Mouse (Mus musculus): ENCODE data around the gene Otoa. TPM values are rescaled to one million over a fixed set of nuclear protein-coding genes. Genes with fewer than 3 reads are reported as not detected.
A peak's percentile ranks its signal among the peaks of the same experiment; 100 is the strongest.

The Otoa gene
- polyA plus RNA-seq, 1 experiment from 2014 or later = 0.04 TPM

- DNase-seq (ENCODE audit: low spot score) = no peak
- ATAC-seq (ENCODE audit: insufficient number of reproducible peaks, low FRiP score, low TSS enrichment, low read depth) = no peak
- H3K27ac ChIP-seq (replicated peaks; ENCODE audit: low read depth, low read length) = no peak within 1 kb of the TSS
- H3K4me1 ChIP-seq (ENCODE audit: control insufficient read depth, insufficient read depth, low read length) = no peaks in the 10 kb centered on the region
- no peak within 1 kb of the TSS for H3K9ac ChIP-seq (ENCODE audit: low read length)
- H3K4me3 ChIP-seq (ENCODE audit: low read depth, low read length) = no peak within 1 kb of the TSS
- peaks cover 6% of the 10 kb centered on the region; the same call in 1 of the 2 replicates for H3K36me3 ChIP-seq (ENCODE audit: control insufficient read depth, insufficient read depth, low read length)
- H3K9me3 ChIP-seq (ENCODE audit: control insufficient read depth, low read length) = no peaks in the 10 kb centered on the region
- 80% methylated on average over 11 of the region's 11 CpGs for WGBS
- no peaks in the 10 kb centered on the region for H3K27me3 ChIP-seq (ENCODE audit: control insufficient read depth, insufficient read depth, low read length)
- H3K4me2 ChIP-seq (ENCODE audit: low read depth, severe bottlenecking) = no peak within 1 kb of the TSS
These were observed 7.2 kb upstream of the Otoa start, which contains the start of gene Igsf6 for GRCm38 (mm10) chr7:121074281-121074680. TSS of gene Igsf6 (minus strand) at chr7:121074572.

GRCm38 (mm10) chr7:121074801-121075400 lies 6.5 kb upstream of the Otoa start:
- Histone ChIP-seq H3K4me1 (ENCODE audit: control insufficient read depth, insufficient read depth, low read length) (no peaks in the 10 kb centered on the region), H3K27me3 (ENCODE audit: control insufficient read depth, insufficient read depth, low read length) (no peaks in the 10 kb centered on the region), H3K9me3 (ENCODE audit: control insufficient read depth, low read length) (no peaks in the 10 kb centered on the region), H3K4me3 (ENCODE audit: low read depth, low read length) (no peak overlapping the region), H3K27ac (replicated peaks; ENCODE audit: low read depth, low read length) (no peak overlapping the region), H3K4me2 (ENCODE audit: low read depth, severe bottlenecking) (no peak overlapping the region), H3K9ac (ENCODE audit: low read length) (no peak overlapping the region), H3K36me3 (ENCODE audit: control insufficient read depth, insufficient read depth, low read length) (peaks cover 4% of the 10 kb centered on the region; the same call in 1 of the 2 replicates)
- 83% methylated on average over 6 of the region's 6 CpGs for WGBS
- no peak for DNase-seq (ENCODE audit: low spot score)
- no peak for ATAC-seq (ENCODE audit: insufficient number of reproducible peaks, low FRiP score, low TSS enrichment, low read depth)

DNA sequence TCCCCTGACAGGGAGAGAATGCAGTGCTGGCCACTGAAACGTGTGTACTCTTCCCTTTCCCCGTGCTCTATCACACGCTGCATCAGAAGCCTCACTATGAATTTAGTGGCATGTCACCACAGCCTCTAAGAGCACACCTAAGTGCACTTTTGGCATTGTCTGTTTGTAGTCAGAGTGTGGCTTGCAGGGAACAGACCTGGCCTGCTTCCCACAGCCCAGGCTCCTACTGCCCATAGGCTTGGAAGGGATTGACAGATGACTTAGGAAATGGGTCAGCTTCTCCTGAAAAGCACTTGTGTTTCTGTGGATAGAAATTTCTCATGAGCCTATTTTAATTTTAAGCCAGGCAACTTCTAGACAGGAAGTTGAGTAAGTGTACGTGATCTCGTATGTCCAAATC lies 6.0 kb upstream of the Otoa start:
- no peak overlapping the region for H3K4me2 ChIP-seq (ENCODE audit: low read depth, severe bottlenecking)
- ATAC-seq (ENCODE audit: insufficient number of reproducible peaks, low FRiP score, low TSS enrichment, low read depth) = no peak
- H3K4me3 ChIP-seq (ENCODE audit: low read depth, low read length) = no peak overlapping the region
- DNase-seq (ENCODE audit: low spot score) = no peak
- no peaks in the 10 kb centered on the region for H3K27me3 ChIP-seq (ENCODE audit: control insufficient read depth, insufficient read depth, low read length)
- H3K27ac ChIP-seq (replicated peaks; ENCODE audit: low read depth, low read length) = no peak overlapping the region
- H3K9me3 ChIP-seq (ENCODE audit: control insufficient read depth, low read length) = no peaks in the 10 kb centered on the region
- H3K36me3 ChIP-seq (ENCODE audit: control insufficient read depth, insufficient read depth, low read length) = peaks cover 4% of the 10 kb centered on the region; the same call in 1 of the 2 replicates
- no peak overlapping the region for H3K9ac ChIP-seq (ENCODE audit: low read length)
- 92% methylated on average over 5 of the region's 5 CpGs for WGBS
- no peaks in the 10 kb centered on the region for H3K4me1 ChIP-seq (ENCODE audit: control insufficient read depth, insufficient read depth, low read length)

- 0 out of 2 replicates have a peak, but pooled peaks cover under 1% of the 10 kb centered on the region for H3K4me1 ChIP-seq (ENCODE audit: control insufficient read depth, insufficient read depth, low read length)
- ATAC-seq (ENCODE audit: insufficient number of reproducible peaks, low FRiP score, low TSS enrichment, low read depth) (no peak), DNase-seq (ENCODE audit: low spot score) (no peak)
- H3K27ac ChIP-seq (replicated peaks; ENCODE audit: low read depth, low read length) = no peak overlapping the region
- WGBS = 88% methylated on average over 6 of the region's 6 CpGs
- H3K36me3 ChIP-seq (ENCODE audit: control insufficient read depth, insufficient read depth, low read length) = peaks cover 4% of the 10 kb centered on the region; the same call in 1 of the 2 replicates
- no peaks in the 10 kb centered on the region for H3K27me3 ChIP-seq (ENCODE audit: control insufficient read depth, insufficient read depth, low read length)
- H3K4me3 ChIP-seq (ENCODE audit: low read depth, low read length) = no peak overlapping the region
- H3K9me3 ChIP-seq (ENCODE audit: control insufficient read depth, low read length) = no peaks in the 10 kb centered on the region
- H3K9ac ChIP-seq (ENCODE audit: low read length) = no peak overlapping the region
- no peak overlapping the region for H3K4me2 ChIP-seq (ENCODE audit: low read depth, severe bottlenecking)
These were observed 4.1 kb upstream of the Otoa start for GRCm38 (mm10) chr7:121077311-121077710.

DNA sequence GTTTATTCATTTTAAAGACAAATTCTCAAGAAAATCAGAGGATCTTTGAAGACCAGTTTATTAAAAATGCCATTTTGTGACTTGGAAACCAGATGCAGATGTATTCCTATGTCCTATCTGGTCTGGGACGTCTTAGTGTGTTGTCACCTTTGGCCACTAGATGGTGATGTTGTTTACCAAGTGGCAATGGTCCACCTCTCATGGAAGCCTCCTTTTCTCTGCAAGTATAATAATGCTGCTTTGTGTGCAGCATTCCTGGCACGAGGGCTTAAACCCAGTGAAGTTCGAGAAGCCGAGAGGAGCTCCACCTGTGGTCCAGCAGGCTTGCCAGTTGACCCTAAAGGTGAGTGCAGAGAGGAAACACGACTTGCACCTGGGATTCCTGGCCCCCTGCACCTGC lies 3.6 kb upstream of the Otoa start:
- no peak overlapping the region for H3K9ac ChIP-seq (ENCODE audit: low read length)
- 0 out of 2 replicates have a peak, but pooled peaks cover 3% of the 10 kb centered on the region for H3K4me1 ChIP-seq (ENCODE audit: control insufficient read depth, insufficient read depth, low read length)
- H3K36me3 ChIP-seq (ENCODE audit: control insufficient read depth, insufficient read depth, low read length) = peaks cover 4% of the 10 kb centered on the region; the same call in 1 of the 2 replicates
- ATAC-seq (ENCODE audit: insufficient number of reproducible peaks, low FRiP score, low TSS enrichment, low read depth) (no peak), DNase-seq (ENCODE audit: low spot score) (peak; percentile 61)
- no peak overlapping the region for H3K4me3 ChIP-seq (ENCODE audit: low read depth, low read length)
- no peak overlapping the region for H3K4me2 ChIP-seq (ENCODE audit: low read depth, severe bottlenecking)
- H3K9me3 ChIP-seq (ENCODE audit: control insufficient read depth, low read length) = no peaks in the 10 kb centered on the region
- no peak overlapping the region for H3K27ac ChIP-seq (replicated peaks; ENCODE audit: low read depth, low read length)
- no peaks in the 10 kb centered on the region for H3K27me3 ChIP-seq (ENCODE audit: control insufficient read depth, insufficient read depth, low read length)
- WGBS = 34% methylated on average over 5 of the region's 5 CpGs

GRCm38 (mm10) chr7:121081816-121082215 lies 366 bp downstream of the Otoa start:
- DNase-seq (ENCODE audit: low spot score) (peak; percentile 26), ATAC-seq (ENCODE audit: insufficient number of reproducible peaks, low FRiP score, low TSS enrichment, low read depth) (no peak)
- H3K9me3 ChIP-seq (ENCODE audit: control insufficient read depth, low read length) = no peaks in the 10 kb centered on the region
- no peak overlapping the region for H3K4me3 ChIP-seq (ENCODE audit: low read depth, low read length)
- H3K27ac ChIP-seq (replicated peaks; ENCODE audit: low read depth, low read length) = no peak overlapping the region
- H3K9ac ChIP-seq (ENCODE audit: low read length) = no peak overlapping the region
- H3K27me3 ChIP-seq (ENCODE audit: control insufficient read depth, insufficient read depth, low read length) = no peaks in the 10 kb centered on the region
- H3K4me1 ChIP-seq (ENCODE audit: control insufficient read depth, insufficient read depth, low read length) = 0 out of 2 replicates have a peak, but pooled peaks cover 3% of the 10 kb centered on the region
- H3K4me2 ChIP-seq (ENCODE audit: low read depth, severe bottlenecking) = no peak overlapping the region
- 41% methylated on average over 2 of the region's 2 CpGs for WGBS
- no peaks in the 10 kb centered on the region; the same call in 1 of the 2 replicates for H3K36me3 ChIP-seq (ENCODE audit: control insufficient read depth, insufficient read depth, low read length)

GRCm38 (mm10) chr7:121082949-121083513 lies 1.6 kb downstream of the Otoa start:
- no peak overlapping the region for H3K27ac ChIP-seq (replicated peaks; ENCODE audit: low read depth, low read length)
- no peaks in the 10 kb centered on the region for H3K9me3 ChIP-seq (ENCODE audit: control insufficient read depth, low read length)
- H3K4me3 ChIP-seq (ENCODE audit: low read depth, low read length) = no peak overlapping the region
- H3K4me2 ChIP-seq (ENCODE audit: low read depth, severe bottlenecking) = no peak overlapping the region
- no peaks in the 10 kb centered on the region; the same call in 1 of the 2 replicates for H3K36me3 ChIP-seq (ENCODE audit: control insufficient read depth, insufficient read depth, low read length)
- no peak for DNase-seq (ENCODE audit: low spot score)
- H3K9ac ChIP-seq (ENCODE audit: low read length) = no peak overlapping the region
- no peak for ATAC-seq (ENCODE audit: insufficient number of reproducible peaks, low FRiP score, low TSS enrichment, low read depth)
- H3K27me3 ChIP-seq (ENCODE audit: control insufficient read depth, insufficient read depth, low read length) = no peaks in the 10 kb centered on the region
- H3K4me1 ChIP-seq (ENCODE audit: control insufficient read depth, insufficient read depth, low read length) = 0 out of 2 replicates have a peak, but pooled peaks cover 3% of the 10 kb centered on the region
- 78% methylated on average over 9 of the region's 9 CpGs for WGBS

DNA sequence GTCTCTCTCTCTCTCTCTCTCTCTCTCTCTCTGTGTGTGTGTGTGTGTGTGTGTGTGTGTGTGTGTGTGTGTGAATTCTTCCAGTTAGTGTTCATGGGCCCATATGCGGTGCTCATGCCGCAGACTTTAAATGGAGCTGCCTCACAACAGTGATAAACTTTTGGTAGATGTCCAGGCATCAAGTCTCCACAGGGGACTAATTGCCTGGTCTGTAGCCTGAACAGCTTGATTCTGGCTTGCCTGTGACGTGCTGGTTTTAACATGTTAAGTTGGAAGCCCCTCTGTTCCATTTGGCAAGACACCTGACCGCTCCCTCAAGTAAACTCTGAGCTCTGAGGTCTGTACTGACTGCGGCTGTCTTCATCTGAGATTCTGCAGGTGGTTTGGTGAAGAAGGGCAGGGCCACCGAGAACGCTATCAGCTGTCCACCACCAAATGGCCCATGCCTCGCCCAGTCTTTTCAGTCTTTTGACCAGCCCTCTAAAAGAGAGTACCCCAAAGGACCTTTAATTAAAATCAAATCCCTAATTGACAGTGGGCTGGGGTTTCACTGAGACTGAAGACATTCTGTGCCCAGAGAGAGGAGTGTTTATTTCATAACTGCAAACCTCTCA lies 3.5 kb downstream of the Otoa start:
- Histone ChIP-seq H3K36me3 (ENCODE audit: control insufficient read depth, insufficient read depth, low read length) (no peaks in the 10 kb centered on the region), H3K4me3 (ENCODE audit: low read depth, low read length) (no peak overlapping the region), H3K4me2 (ENCODE audit: low read depth, severe bottlenecking) (no peak overlapping the region), H3K9ac (ENCODE audit: low read length) (no peak overlapping the region), H3K9me3 (ENCODE audit: control insufficient read depth, low read length) (no peaks in the 10 kb centered on the region), H3K27ac (replicated peaks; ENCODE audit: low read depth, low read length) (no peak overlapping the region), H3K27me3 (ENCODE audit: control insufficient read depth, insufficient read depth, low read length) (no peaks in the 10 kb centered on the region), H3K4me1 (ENCODE audit: control insufficient read depth, insufficient read depth, low read length) (0 out of 2 replicates have a peak, but pooled peaks cover 3% of the 10 kb centered on the region)
- ATAC-seq (ENCODE audit: insufficient number of reproducible peaks, low FRiP score, low TSS enrichment, low read depth) = no peak
- 72% methylated on average over 8 of the region's 8 CpGs for WGBS
- no peak for DNase-seq (ENCODE audit: low spot score)
